Mouse (Mus musculus): ENCODE measurements around the gene Neil3. TPM values are rescaled to one million over a fixed set of nuclear protein-coding genes. Genes with fewer than 3 reads are reported as not detected.
A peak's percentile ranks its signal among the peaks of the same experiment; 100 is the strongest.

The Neil3 gene
- 2.0 TPM for polyA plus RNA-seq (2012; fragmentation: generic; extraction: Trizol)

- Histone ChIP-seq H3K79me2 (ENCODE audit: control insufficient read depth, insufficient read depth) (peaks cover 13% of the 10 kb centered on the region), H3K4me2 (ENCODE audit: low read depth) (peak within 1 kb of the TSS; percentile 86), H3K4me3 (peak within 1 kb of the TSS; percentile 37), H3K36me3 (ENCODE audit: control insufficient read depth, insufficient read depth) (no peaks in the 10 kb centered on the region), H3K27me3 (ENCODE audit: control insufficient read depth, insufficient read depth, insufficient read length) (no peaks in the 10 kb centered on the region), H3ac (ENCODE audit: control insufficient read depth, insufficient read length) (peak within 1 kb of the TSS; percentile 31)
- no peak for TF ChIP-seq CEBPB (IDR thresholded peaks at IDR 0.05; ENCODE audit: insufficient read depth, poor library complexity, severe bottlenecking)
- no peak for TF ChIP-seq TCF3 (IDR thresholded peaks at IDR 0.05; ENCODE audit: insufficient read length, low read depth)
- peak; percentile 21 for TF ChIP-seq POLR2A (IDR thresholded peaks at IDR 0.05; ENCODE audit: insufficient read length, low read depth)
- TF ChIP-seq E2F4 (IDR thresholded peaks at IDR 0.05; ENCODE audit: insufficient read depth) = peak; percentile 97
Observed at GRCm38 (mm10) chr8:53638495-53639171, at the start of gene Neil3. Neil3 (minus strand) TSS chr8:53639065.

GRCm38 (mm10) chr8:53680846-53681245 is 42.0 kb upstream of the Neil3 start:
- H3K4me2 ChIP-seq (ENCODE audit: low read depth) = no peak overlapping the region
- H3K4me3 ChIP-seq = no peak overlapping the region
- no peaks in the 10 kb centered on the region for H3K27me3 ChIP-seq (ENCODE audit: control insufficient read depth, insufficient read depth, insufficient read length)
- H3ac ChIP-seq (ENCODE audit: control insufficient read depth, insufficient read length) = no peak overlapping the region
- TF ChIP-seq TCF12 (IDR thresholded peaks at IDR 0.05; ENCODE audit: insufficient read depth, poor library complexity, severe bottlenecking) (no peak), SRF (IDR thresholded peaks at IDR 0.05; ENCODE audit: control insufficient read depth, insufficient read length, low read depth) (no peak), E2F4 (IDR thresholded peaks at IDR 0.05; ENCODE audit: insufficient read depth) (no peak), TCF3 (IDR thresholded peaks at IDR 0.05; ENCODE audit: insufficient read length, low read depth) (no peak), REST (IDR thresholded peaks at IDR 0.05; ENCODE audit: insufficient read depth, insufficient read length) (no peak), POLR2A (IDR thresholded peaks at IDR 0.05; ENCODE audit: insufficient read length, low read depth) (no peak), MYOD1 (IDR thresholded peaks at IDR 0.05; ENCODE audit: control insufficient read depth in 1 of 3, insufficient read length in 2 of 3, low read depth in 2 of 3) (no peak), MAX (IDR thresholded peaks at IDR 0.05; ENCODE audit: low read depth) (no peak), CEBPB (IDR thresholded peaks at IDR 0.05; ENCODE audit: insufficient read depth, poor library complexity, severe bottlenecking) (no peak), USF1 (IDR thresholded peaks at IDR 0.05; ENCODE audit: low read depth) (no peak), MYOG (IDR thresholded peaks at IDR 0.05; ENCODE audit: control insufficient read depth in 1 of 3, insufficient read depth in 1 of 3, insufficient read length in 2 of 3, low read depth in 2 of 3) (no peak), POLR2AphosphoS2 (IDR thresholded peaks at IDR 0.05; ENCODE audit: insufficient read length, low read depth) (no peak)
- no peaks in the 10 kb centered on the region for H3K79me2 ChIP-seq (ENCODE audit: control insufficient read depth, insufficient read depth)
- H3K36me3 ChIP-seq (ENCODE audit: control insufficient read depth, insufficient read depth) = no peaks in the 10 kb centered on the region

- no peak overlapping the region for H3K4me3 ChIP-seq
- H3ac ChIP-seq (ENCODE audit: control insufficient read depth, insufficient read length) = no peak overlapping the region
- TF ChIP-seq POLR2AphosphoS2 (IDR thresholded peaks at IDR 0.05; ENCODE audit: insufficient read length, low read depth) (no peak), MYOD1 (IDR thresholded peaks at IDR 0.05; ENCODE audit: control insufficient read depth in 1 of 3, insufficient read length in 2 of 3, low read depth in 2 of 3) (no peak), POLR2A (IDR thresholded peaks at IDR 0.05; ENCODE audit: insufficient read length, low read depth) (no peak), TCF3 (IDR thresholded peaks at IDR 0.05; ENCODE audit: insufficient read length, low read depth) (no peak), E2F4 (IDR thresholded peaks at IDR 0.05; ENCODE audit: insufficient read depth) (no peak), MYOG (IDR thresholded peaks at IDR 0.05; ENCODE audit: control insufficient read depth in 1 of 3, insufficient read depth in 1 of 3, insufficient read length in 2 of 3, low read depth in 2 of 3) (no peak), CEBPB (IDR thresholded peaks at IDR 0.05; ENCODE audit: insufficient read depth, poor library complexity, severe bottlenecking) (no peak)
Observed at GRCm38 (mm10) chr8:53663946-53664345, 25.1 kb upstream of the Neil3 start.

GRCm38 (mm10) chr8:53661436-53661835 is 22.6 kb upstream of the Neil3 start:
- no peaks in the 10 kb centered on the region for H3K36me3 ChIP-seq (ENCODE audit: control insufficient read depth, insufficient read depth)
- H3ac ChIP-seq (ENCODE audit: control insufficient read depth, insufficient read length) = no peak overlapping the region
- no peak overlapping the region for H3K4me2 ChIP-seq (ENCODE audit: low read depth)
- H3K27me3 ChIP-seq (ENCODE audit: control insufficient read depth, insufficient read depth, insufficient read length) = no peaks in the 10 kb centered on the region
- H3K4me3 ChIP-seq = no peak overlapping the region
- TF ChIP-seq SRF (IDR thresholded peaks at IDR 0.05; ENCODE audit: control insufficient read depth, insufficient read length, low read depth) = no peak
- no peak for TF ChIP-seq POLR2AphosphoS2 (IDR thresholded peaks at IDR 0.05; ENCODE audit: insufficient read length, low read depth)
- TF ChIP-seq USF1 (IDR thresholded peaks at IDR 0.05; ENCODE audit: low read depth) = no peak
- TF ChIP-seq MAX (IDR thresholded peaks at IDR 0.05; ENCODE audit: low read depth) = no peak
- H3K79me2 ChIP-seq (ENCODE audit: control insufficient read depth, insufficient read depth) = no peaks in the 10 kb centered on the region

More at GRCm38 (mm10) chr8:53663946-53664345, 25.1 kb upstream of the Neil3 start:
- no peaks in the 10 kb centered on the region for H3K27me3 ChIP-seq (ENCODE audit: control insufficient read depth, insufficient read depth, insufficient read length)
- no peak overlapping the region for H3K4me2 ChIP-seq (ENCODE audit: low read depth)
- H3K79me2 ChIP-seq (ENCODE audit: control insufficient read depth, insufficient read depth) = no peaks in the 10 kb centered on the region
- no peaks in the 10 kb centered on the region for H3K36me3 ChIP-seq (ENCODE audit: control insufficient read depth, insufficient read depth)

- Histone ChIP-seq H3K4me3 (no peak overlapping the region), H3K4me2 (ENCODE audit: low read depth) (no peak overlapping the region), H3K79me2 (ENCODE audit: control insufficient read depth, insufficient read depth) (peaks cover 4% of the 10 kb centered on the region), H3K27me3 (ENCODE audit: control insufficient read depth, insufficient read depth, insufficient read length) (no peaks in the 10 kb centered on the region), H3K36me3 (ENCODE audit: control insufficient read depth, insufficient read depth) (no peaks in the 10 kb centered on the region), H3ac (ENCODE audit: control insufficient read depth, insufficient read length) (no peak overlapping the region)
- TF ChIP-seq REST (IDR thresholded peaks at IDR 0.05; ENCODE audit: insufficient read depth, insufficient read length) (no peak), SRF (IDR thresholded peaks at IDR 0.05; ENCODE audit: control insufficient read depth, insufficient read length, low read depth) (no peak), MYOG (IDR thresholded peaks at IDR 0.05; ENCODE audit: control insufficient read depth in 1 of 3, insufficient read depth in 1 of 3, insufficient read length in 2 of 3, low read depth in 2 of 3) (no peak), POLR2A (IDR thresholded peaks at IDR 0.05; ENCODE audit: insufficient read length, low read depth) (no peak), MYOD1 (IDR thresholded peaks at IDR 0.05; ENCODE audit: control insufficient read depth in 1 of 3, insufficient read length in 2 of 3, low read depth in 2 of 3) (no peak), USF1 (IDR thresholded peaks at IDR 0.05; ENCODE audit: low read depth) (no peak), E2F4 (IDR thresholded peaks at IDR 0.05; ENCODE audit: insufficient read depth) (no peak), POLR2AphosphoS2 (IDR thresholded peaks at IDR 0.05; ENCODE audit: insufficient read length, low read depth) (no peak), MAX (IDR thresholded peaks at IDR 0.05; ENCODE audit: low read depth) (no peak), CEBPB (IDR thresholded peaks at IDR 0.05; ENCODE audit: insufficient read depth, poor library complexity, severe bottlenecking) (no peak), TCF12 (IDR thresholded peaks at IDR 0.05; ENCODE audit: insufficient read depth, poor library complexity, severe bottlenecking) (no peak)
Observed at GRCm38 (mm10) chr8:53630618-53631017, 8.2 kb downstream of the Neil3 start.

All from myocyte (in vitro differentiated cells).